Mouse (Mus musculus) spleen, adult 2 months (tissue): ENCODE data around the gene Reln.

Source experiments
- CTCF ChIP-seq: fragments of 200-500 bp; IDR thresholded peaks from 2 replicates; pipeline ENCODE4 v1.5.1; 2011; ENCODE audit warnings: mild to moderate bottlenecking, inconsistent platforms; ENCODE audit not compliant: insufficient read depth, insufficient read length, insufficient replicate concordance; ENCODE audit errors: extremely low read depth
- POLR2A ChIP-seq: fragments of 200-500 bp; IDR thresholded peaks from 2 replicates; pipeline ENCODE4 v1.6.1; 2011; ENCODE audit warnings: low read depth, low read length, inconsistent platforms

DNA sequence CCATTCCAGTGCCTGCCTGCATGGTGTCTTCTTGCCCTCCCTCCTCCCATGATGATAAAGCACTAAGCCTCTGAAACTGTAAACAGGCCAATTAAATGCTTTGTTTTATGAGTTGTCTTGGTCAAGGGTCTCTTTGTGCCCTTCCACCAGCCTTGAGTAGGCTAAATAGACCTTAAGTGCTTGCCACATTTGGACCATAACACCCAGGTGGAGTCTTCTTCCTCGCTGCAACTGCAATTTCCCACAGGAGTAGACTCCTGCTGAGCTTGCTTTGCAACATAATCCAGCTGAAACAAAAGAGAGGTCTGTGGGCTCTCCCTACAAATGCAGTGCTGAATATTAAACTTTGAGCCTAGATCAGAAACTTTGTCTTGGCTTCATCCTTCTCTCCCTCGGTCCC lies 35.5 kb downstream of the Reln start:
- no peak for TF ChIP-seq CTCF
- no peak for TF ChIP-seq POLR2A
